Mouse (Mus musculus) heart, postnatal 25 days (tissue): ENCODE results near the gene Nfasc. TPM values are rescaled to one million over a fixed set of nuclear protein-coding genes. Genes with fewer than 3 reads are reported as not detected.

Experiments
- DNase-seq: peaks from one replicate; pipeline ENCODE4 v3.0.0; 2022; ENCODE audit warnings: low spot score
- intact Hi-C: fragments of 180-260 bp; cut with DNase I; formaldehyde crosslinking; loops from one replicate; pipeline ENCODE4 v1.15.1; 2025
- total RNA-seq, 2 experiments: library from RNA; stranded (reverse); gene quantifications; 2 replicates each; pipeline ENCODE4 v1.2.3; 2021

The Nfasc gene
- total RNA-seq = under 1 TPM; 0.20 to 0.34 TPM

DNA sequence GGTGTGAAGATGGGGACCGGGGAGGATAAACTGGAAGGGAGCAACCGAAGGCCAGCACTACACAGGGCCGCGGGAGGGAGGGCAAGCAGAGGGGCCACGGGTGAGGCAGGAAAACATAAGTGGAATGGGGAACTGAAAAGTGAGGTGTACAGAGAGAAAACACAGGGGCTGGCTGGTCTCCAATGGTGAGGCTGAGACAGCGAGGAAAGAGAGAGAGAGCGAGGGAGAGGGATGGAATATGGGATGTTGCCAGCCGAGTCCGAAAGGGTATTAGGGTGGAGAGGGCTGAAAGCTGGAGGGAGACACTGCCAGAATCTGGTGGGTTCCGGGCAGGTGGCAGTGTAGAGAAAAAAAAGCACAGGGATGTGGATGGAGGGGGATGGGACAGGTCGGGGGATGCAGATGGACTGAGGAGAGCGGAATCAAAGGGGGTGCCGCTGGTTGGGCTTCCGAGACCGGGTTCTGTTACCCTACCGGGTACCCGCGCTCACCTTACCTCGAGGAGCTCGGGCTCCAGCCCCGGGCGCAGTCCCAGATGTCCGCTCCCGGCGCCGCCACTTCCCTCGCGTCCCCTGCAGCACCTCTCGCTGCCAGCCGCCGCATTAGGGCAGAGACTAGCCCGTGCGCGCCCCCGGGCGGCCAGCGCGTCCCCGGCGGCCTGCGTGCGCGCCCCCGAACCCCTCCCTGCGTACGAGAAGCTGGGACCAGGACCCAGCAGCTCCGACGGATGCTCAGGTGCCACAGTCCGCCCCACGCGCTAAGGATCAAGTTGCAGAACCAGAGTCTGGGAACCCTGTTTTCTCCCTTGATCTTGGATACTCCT is at the start of gene Nfasc:
Gene Nfasc (minus strand): TSS at position 623 of the 823 bp plus-strand sequence.
- DNase-seq = peak; percentile 5
- intact Hi-C loops = loop anchor here (10.0 kb wide), 1 partner anchor 107 kb away; no protein-coding TSS in a partner anchor

DNA sequence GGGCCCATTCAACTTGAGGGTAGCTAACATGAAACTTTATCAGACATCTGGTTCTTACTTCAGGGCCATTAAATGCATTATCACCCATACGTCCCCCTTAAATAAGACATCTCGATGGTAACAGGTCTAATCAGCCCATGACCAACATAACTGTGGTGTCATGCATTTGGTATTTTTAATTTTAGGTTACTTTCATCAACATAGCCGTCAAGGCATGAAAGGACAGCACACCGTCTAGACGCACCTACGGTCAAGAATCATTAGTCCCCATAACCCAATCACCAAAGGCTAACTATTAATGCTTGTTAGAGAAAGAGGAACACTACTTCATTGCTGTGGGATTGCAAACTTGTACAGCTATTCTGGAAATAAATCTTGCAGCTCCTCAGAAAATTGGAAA is 49.5 kb upstream of the Nfasc start:
- DNase-seq = no peak
- intact Hi-C loops = no loop called here

- peak; percentile 9 for DNase-seq
- intact Hi-C loops = no loop called here
Observed at GRCm38 (mm10) chr1:132786866-132787265, 45.3 kb upstream of the Nfasc start.

DNA sequence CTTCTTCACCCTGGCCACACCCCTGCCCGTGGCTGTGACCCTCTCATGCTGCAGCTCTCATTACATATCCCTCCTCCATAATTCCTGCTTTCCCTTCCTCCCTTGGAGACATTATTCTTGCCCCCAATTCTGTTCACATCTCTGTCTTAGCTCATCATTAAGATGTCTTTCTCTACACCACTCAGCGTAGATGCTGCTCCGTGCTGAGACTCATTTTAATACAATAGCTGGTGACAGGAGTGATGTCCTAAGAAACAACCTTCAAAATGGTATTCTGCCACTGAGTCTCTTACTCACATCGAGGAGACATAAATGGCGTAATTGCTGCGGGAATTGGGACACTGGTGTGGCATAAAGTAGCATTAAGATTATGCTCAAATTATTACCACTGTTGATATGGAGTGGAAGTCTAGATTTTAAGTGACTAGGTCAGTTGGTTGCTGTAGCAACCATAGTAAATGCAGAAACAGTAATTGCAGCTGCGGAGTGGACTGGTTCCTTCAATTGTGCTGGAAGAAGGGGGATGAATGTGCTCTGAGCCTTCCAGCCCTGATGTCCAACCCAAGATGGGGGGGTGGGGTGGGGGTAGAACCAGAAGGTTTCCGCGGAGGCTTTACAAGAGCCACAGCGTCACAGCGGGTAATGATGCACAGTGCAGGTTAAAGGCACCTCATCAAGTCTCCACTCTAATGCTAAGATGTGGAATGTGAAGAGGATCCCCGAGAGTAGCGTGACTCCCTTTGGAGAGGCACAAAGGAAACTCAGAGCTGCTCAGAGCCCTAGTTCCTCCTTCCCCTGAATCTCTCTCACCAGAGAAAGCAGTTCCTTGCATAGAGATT is 40.2 kb upstream of the Nfasc start:
- no peak for DNase-seq
- intact Hi-C loops = no loop called here

DNA sequence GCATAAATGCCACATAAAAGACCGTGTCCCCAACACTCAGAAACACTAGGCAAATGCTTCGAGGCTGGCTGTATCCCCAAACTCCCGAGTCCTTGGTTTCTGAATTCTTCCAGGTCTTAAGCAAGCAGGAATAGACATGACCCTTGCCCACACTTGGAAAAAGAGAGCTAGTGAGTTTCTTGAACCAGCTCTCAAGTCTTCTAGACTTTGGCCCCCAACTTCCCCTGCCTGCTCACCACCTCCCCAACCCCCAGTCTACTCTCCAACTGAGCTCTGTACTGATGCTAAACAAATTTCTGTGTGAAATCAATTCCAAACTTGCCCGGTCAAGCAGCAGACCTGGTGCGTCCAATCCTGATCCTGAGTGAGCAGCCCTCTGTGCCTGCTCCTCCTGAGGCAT is 39.4 kb upstream of the Nfasc start:
- DNase-seq = no peak
- intact Hi-C loops = no loop called here

DNA sequence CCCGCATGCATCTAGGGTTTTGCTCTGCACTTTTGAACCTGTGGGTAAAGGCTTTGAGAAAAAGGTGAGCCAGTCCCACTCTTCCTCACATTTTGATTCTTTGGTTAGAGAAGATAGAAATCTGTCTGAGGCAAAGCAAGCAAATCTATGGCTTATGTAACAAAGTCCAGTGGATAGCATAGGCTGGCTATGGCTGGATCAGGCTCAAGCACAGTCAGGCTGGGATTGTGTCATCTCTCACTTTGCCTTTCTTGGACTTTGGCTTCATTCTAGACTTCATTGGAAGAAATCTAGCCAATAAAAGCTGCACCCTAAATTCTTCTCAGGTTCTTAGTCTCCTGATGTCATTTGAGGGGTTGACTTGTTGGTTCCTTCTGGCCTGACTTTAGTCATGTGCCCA is 38.7 kb upstream of the Nfasc start:
- intact Hi-C loops = no loop called here
- DNase-seq = no peak

GRCm38 (mm10) chr1:132774959-132775358 is 33.4 kb upstream of the Nfasc start:
- intact Hi-C loops = no loop called here

DNA sequence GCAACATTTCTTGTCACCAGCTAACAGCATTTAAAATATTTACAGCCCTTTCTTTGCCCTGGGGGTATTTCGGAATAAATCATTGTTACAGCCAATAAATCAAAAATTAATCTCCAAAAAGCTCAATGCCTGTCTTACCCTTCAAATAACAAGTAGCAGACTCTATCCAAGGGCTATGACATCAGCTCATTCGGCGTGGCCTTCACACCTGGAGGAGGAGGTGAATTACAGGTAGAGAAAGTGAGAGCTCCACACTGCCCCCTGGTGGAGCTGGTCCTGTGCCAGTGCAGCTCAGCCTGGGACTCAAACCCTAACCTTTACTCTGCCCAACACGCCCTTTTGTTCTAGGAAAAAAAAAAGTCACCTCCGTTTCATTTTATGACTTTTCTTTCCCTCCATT is 29.8 kb upstream of the Nfasc start:
- intact Hi-C loops = no loop called here
- no peak for DNase-seq

More at GRCm38 (mm10) chr1:132774959-132775358, 33.4 kb upstream of the Nfasc start:
- DNase-seq = no peak

- intact Hi-C loops = no loop called here
- no peak for DNase-seq
Observed at GRCm38 (mm10) chr1:132769559-132769958, 28.0 kb upstream of the Nfasc start.

DNA sequence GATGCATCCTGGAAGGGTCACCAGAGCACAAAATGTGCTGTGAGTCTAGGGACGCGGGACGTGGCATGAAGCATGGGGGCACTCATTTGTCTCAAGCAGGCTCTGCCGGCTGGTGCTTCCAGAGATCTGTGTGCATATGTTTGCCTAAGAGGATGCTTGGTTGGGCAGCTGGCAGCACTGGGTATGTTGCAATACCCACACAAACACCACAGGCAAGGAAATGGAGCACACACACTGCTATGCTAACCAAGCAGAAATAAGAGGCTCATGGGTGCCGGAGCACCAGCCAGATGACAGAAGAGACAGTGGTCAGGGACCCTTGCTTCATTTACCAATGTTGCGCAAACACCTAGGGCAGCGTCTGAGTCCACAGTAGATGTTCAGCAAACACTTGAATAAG is 25.8 kb upstream of the Nfasc start:
- DNase-seq = no peak
- intact Hi-C loops = no loop called here

- DNase-seq = no peak
- intact Hi-C loops = no loop called here
Observed at GRCm38 (mm10) chr1:132765887-132766651, 24.5 kb upstream of the Nfasc start.

GRCm38 (mm10) chr1:132765222-132765621 is 23.6 kb upstream of the Nfasc start:
- intact Hi-C loops = no loop called here
- DNase-seq = no peak

DNA sequence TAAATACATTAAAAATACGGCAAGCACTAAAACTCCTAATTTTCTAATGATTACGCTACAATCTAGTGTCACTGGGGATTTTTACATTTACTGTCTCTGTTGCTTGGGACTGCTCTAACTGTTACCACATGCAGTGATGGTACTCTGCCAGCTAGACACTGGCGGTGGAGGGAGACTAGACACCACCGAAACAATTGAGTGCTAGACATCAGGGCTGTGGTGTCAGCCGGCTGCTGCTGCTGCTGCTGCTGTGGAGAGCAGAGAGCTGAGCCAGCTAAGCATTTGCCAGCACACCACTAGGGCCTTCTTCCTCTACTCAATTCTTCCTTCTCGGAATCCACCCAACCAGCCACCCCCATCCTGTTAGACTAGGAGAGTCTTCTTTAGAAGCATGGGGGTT is 17.8 kb upstream of the Nfasc start:
- no peak for DNase-seq
- intact Hi-C loops = loop anchor here (1.0 kb wide), 1 partner anchor 209 kb away; no protein-coding TSS in a partner anchor

- intact Hi-C loops = loop anchor here (1.0 kb wide), 2 partner anchors 209 to 223 kb away; no protein-coding TSS in a partner anchor
- no peak for DNase-seq
Observed at GRCm38 (mm10) chr1:132758656-132759370, 17.2 kb upstream of the Nfasc start.

DNA sequence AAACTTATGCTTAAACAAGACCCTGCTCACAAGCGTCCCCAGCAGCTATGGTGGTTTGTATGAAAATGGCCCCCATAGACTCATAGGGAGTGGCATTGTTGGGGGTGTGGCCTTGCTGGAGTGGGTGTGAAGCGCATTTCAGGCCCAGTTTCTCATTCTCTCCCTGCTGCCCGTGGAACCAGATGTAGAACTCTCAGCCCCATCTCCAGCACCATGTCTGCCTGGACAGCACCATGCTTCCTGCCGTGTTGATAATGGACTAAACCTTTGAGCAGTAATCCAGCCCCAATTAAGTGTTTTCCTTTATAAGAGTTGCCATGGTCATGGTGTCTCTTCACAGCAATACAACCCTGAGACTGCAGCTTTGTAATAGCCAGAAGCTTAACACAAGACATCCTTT is 13.6 kb upstream of the Nfasc start:
- intact Hi-C loops = no loop called here
- DNase-seq = no peak

GRCm38 (mm10) chr1:132749217-132749884 is 7.8 kb upstream of the Nfasc start:
- intact Hi-C loops = loop anchor here (10.0 kb wide), 1 partner anchor 115 kb away; no protein-coding TSS in a partner anchor
- DNase-seq = no peak

- intact Hi-C loops = loop anchor here (10.0 kb wide), 1 partner anchor 112 kb away; no protein-coding TSS in a partner anchor
- no peak for DNase-seq
Observed at GRCm38 (mm10) chr1:132746302-132746701, 4.7 kb upstream of the Nfasc start.

DNA sequence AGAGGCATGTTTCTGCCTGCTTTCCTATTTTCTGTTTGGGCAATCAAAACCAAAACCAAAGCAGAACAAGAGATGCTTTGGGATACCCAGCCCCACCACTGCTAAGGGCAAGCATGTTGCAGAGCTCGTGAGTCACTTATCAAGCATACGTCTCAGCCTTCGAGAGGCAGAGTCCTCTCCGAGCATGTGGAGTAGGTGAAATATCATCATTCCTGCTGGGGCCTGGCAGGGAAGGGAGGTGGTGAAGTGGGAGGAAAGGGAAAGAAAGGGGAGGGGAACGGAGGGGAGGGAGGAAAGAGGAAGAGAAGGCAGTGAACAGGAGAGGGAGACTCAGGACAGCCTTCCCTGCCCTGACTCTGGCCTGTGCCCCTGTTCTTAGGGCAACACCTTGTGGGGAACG is 4.0 kb upstream of the Nfasc start:
- intact Hi-C loops = loop anchor here (10.0 kb wide), 1 partner anchor 111 kb away; no protein-coding TSS in a partner anchor
- no peak for DNase-seq

DNA sequence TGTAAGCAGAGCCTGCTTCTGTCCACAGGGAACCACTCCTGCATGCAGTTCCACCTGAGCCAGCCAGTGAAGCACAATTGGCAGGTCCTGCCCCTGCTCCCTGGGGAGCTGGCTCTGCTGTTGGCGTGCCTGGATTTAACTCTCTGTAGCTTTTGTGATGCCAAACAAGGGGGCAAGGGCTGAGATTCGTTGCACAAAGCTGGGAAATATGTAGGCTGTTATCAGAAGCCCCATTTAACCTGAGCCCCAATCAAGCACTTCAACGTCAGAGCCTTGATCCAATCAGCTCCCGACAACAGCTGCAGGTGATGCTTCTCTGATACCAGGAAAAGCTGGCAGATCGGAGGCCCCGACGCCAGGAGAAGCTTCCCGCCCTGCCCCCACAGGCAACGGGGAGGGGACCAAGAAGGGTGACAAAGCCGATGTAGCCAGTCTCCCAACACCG is 2.5 kb downstream of the Nfasc start:
- no peak for DNase-seq
- intact Hi-C loops = no loop called here
